Mouse (Mus musculus) limb, embryonic 12.5 days (tissue): Measurements from ENCODE around the gene Scd2. TPM values are rescaled to one million over a fixed set of nuclear protein-coding genes. Genes with fewer than 3 reads are reported as not detected.

Experiments used
- ATAC-seq: fragments of 200-750 bp; cut with Nextera tagmentation; 2 replicates; pipeline ENCODE4 v1.8.0; 2017; ENCODE audit warnings: low read depth, moderate TSS enrichment; ENCODE audit not compliant: insufficient number of reproducible peaks, insufficient read depth, low FRiP score, low TSS enrichment
- H3K27ac ChIP-seq: fragments of 300-500 bp; sonication (generic); 2 replicates; pipeline ENCODE4 v1.5.1; 2016; ENCODE audit warnings: mild to moderate bottlenecking, moderate library complexity
- H3K27me3 ChIP-seq: fragments of 300-500 bp; sonication (generic); 2 replicates; pipeline ENCODE4 v1.6.1; 2016; ENCODE audit warnings: mild to moderate bottlenecking, moderate library complexity
- H3K36me3 ChIP-seq: fragments of 300-500 bp; sonication (generic); 2 replicates; pipeline ENCODE4 v1.6.1; 2016; ENCODE audit warnings: mild to moderate bottlenecking, moderate library complexity
- H3K4me1 ChIP-seq: fragments of 300-500 bp; sonication (generic); replicated peaks from 2 replicates; pipeline ENCODE4 v1.6.1; 2016
- H3K4me2 ChIP-seq: fragments of 300-500 bp; sonication (generic); 2 replicates; pipeline ENCODE4 v1.6.1; 2016; ENCODE audit warnings: mild to moderate bottlenecking, moderate library complexity
- H3K4me3 ChIP-seq: fragments of 300-500 bp; sonication (generic); replicated peaks from 2 replicates; pipeline ENCODE4 v1.5.1; 2016; ENCODE audit warnings: mild to moderate bottlenecking
- H3K9ac ChIP-seq: fragments of 300-500 bp; sonication (generic); replicated peaks from 2 replicates; pipeline ENCODE4 v1.6.1; 2016; ENCODE audit warnings: mild to moderate bottlenecking, moderate library complexity
- H3K9me3 ChIP-seq: fragments of 300-500 bp; sonication (generic); 2 replicates; pipeline ENCODE4 v1.6.1; 2016; ENCODE audit warnings: mild to moderate bottlenecking, moderate library complexity
- WGBS: fragments of 180-500 bp; shearing (Covaris S2); methylation state at CpG from one replicate; pipeline ENCODE4 v1.1.7; 2016; 5-methylcytosine and 5-hydroxymethylcytosine counted together
- polyA plus RNA-seq: library from polyadenylated mRNA; unstranded; fragments of >200 nt; fragmentation: Nextera tagmentation; extraction: Ambion mirVana; gene quantifications from 2 replicates; pipeline ENCODE4 v1.2.1, GENCODE M21; 2016

Gene Scd2
- polyA plus RNA-seq, 1 experiment from 2014 or later, result 304 TPM

- no peaks in the 10 kb centered on the region for H3K9me3 ChIP-seq
- WGBS, result 87% methylated on average over 4 of the region's 4 CpGs
- no peaks in the 10 kb centered on the region for H3K36me3 ChIP-seq
- H3K27me3 ChIP-seq, result no peaks in the 10 kb centered on the region
- H3K4me1 ChIP-seq, result no peaks in the 10 kb centered on the region; the same call in 1 of the 2 replicates
- H3K4me3 ChIP-seq, result no peak overlapping the region
- no peak for ATAC-seq
- H3K27ac ChIP-seq, result no peak overlapping the region
- no peak overlapping the region for H3K4me2 ChIP-seq
- H3K9ac ChIP-seq, result no peak overlapping the region
Observed at GRCm38 (mm10) chr19:44259484-44259883, 34.0 kb upstream of the Scd2 start.

GRCm38 (mm10) chr19:44260487-44260886, 33.0 kb upstream of the Scd2 start:
- Histone ChIP-seq H3K27ac (no peak overlapping the region), H3K4me3 (no peak overlapping the region), H3K4me2 (no peak overlapping the region), H3K27me3 (no peaks in the 10 kb centered on the region), H3K9me3 (no peaks in the 10 kb centered on the region), H3K36me3 (no peaks in the 10 kb centered on the region), H3K9ac (no peak overlapping the region), H3K4me1 (peaks cover 6% of the 10 kb centered on the region; the same call in 1 of the 2 replicates)
- WGBS, result 84% methylated on average over 5 of the region's 5 CpGs
- no peak for ATAC-seq

DNA sequence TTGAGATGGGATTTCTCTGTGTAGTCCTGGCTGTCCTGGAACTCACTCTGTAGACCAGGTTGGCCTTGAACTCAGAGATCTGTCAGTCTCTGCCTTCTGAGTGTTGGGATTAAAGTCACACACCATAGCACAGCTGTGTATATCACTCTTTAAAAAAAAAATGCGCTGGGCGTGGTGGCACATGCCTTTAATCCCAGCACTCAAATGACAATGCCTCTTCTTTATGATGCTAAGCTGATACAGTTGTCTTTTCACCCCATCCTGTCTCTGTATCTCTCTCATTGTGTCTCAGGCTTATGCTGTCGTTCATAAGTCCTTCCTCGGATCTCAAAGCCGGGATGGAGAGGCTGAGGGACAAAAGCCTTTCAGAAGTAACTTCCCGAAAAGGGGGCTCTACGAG, 31.7 kb upstream of the Scd2 start:
- no peak for ATAC-seq
- no peak overlapping the region for H3K4me3 ChIP-seq
- no peaks in the 10 kb centered on the region for H3K36me3 ChIP-seq
- H3K27ac ChIP-seq, result no peak overlapping the region
- H3K4me1 ChIP-seq, result peaks cover 14% of the 10 kb centered on the region; the same call in 1 of the 2 replicates
- WGBS, result 83% methylated on average over 7 of the region's 7 CpGs
- H3K27me3 ChIP-seq, result no peaks in the 10 kb centered on the region
- H3K4me2 ChIP-seq, result no peak overlapping the region
- H3K9ac ChIP-seq, result no peak overlapping the region
- H3K9me3 ChIP-seq, result no peaks in the 10 kb centered on the region

GRCm38 (mm10) chr19:44263581-44263980, 29.9 kb upstream of the Scd2 start:
- Histone ChIP-seq H3K4me3 (no peak overlapping the region), H3K36me3 (no peaks in the 10 kb centered on the region), H3K27me3 (no peaks in the 10 kb centered on the region), H3K27ac (peak overlapping the region; percentile 42; the same call in 1 of the 2 replicates), H3K4me1 (peaks cover 20% of the 10 kb centered on the region), H3K9me3 (no peaks in the 10 kb centered on the region), H3K4me2 (no peak overlapping the region), H3K9ac (no peak overlapping the region)
- ATAC-seq, result no peak
- 59% methylated on average over 3 of the region's 3 CpGs for WGBS

GRCm38 (mm10) chr19:44264226-44264625, 29.2 kb upstream of the Scd2 start:
- H3K4me2 ChIP-seq, result no peak overlapping the region
- no peak overlapping the region for H3K27ac ChIP-seq

DNA sequence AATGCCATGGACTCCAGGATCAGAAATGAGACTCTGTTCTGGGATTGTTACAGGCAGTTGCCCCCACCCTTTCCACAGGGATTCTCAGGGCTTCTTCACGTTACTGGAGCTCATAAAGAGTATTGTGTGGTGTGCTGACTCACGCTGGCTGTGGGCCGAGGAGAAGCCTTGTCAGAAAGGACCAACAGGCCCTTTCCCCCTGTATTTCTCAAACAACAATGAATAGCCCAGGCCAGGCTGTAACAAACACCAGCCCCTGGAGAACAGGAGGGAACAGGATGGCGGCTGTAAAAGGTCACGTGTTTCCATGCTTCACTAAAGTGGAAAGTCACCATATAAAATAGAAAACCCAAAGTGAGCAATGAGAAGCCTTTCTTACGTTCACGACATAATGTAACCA, 28.2 kb upstream of the Scd2 start:
- Histone ChIP-seq H3K4me2 (no peak overlapping the region), H3K9ac (no peak overlapping the region), H3K4me1 (peaks cover 20% of the 10 kb centered on the region), H3K9me3 (no peaks in the 10 kb centered on the region), H3K4me3 (no peak overlapping the region), H3K27me3 (no peaks in the 10 kb centered on the region), H3K27ac (peak overlapping the region; percentile 56; the same call in 1 of the 2 replicates), H3K36me3 (no peaks in the 10 kb centered on the region)
- 32% methylated on average over 7 of the region's 7 CpGs for WGBS
- ATAC-seq, result no peak

More at GRCm38 (mm10) chr19:44264226-44264625, 29.2 kb upstream of the Scd2 start:
- H3K36me3 ChIP-seq, result no peaks in the 10 kb centered on the region
- 78% methylated on average over 9 of the region's 9 CpGs for WGBS
- no peaks in the 10 kb centered on the region for H3K9me3 ChIP-seq
- no peak overlapping the region for H3K9ac ChIP-seq
- ATAC-seq, result no peak
- no peaks in the 10 kb centered on the region for H3K27me3 ChIP-seq
- H3K4me1 ChIP-seq, result peaks cover 20% of the 10 kb centered on the region
- no peak overlapping the region for H3K4me3 ChIP-seq

- Histone ChIP-seq H3K4me3 (no peak overlapping the region), H3K4me1 (peaks cover 20% of the 10 kb centered on the region), H3K9ac (no peak overlapping the region), H3K9me3 (no peaks in the 10 kb centered on the region), H3K4me2 (peak overlapping the region; percentile 71), H3K27ac (no peak overlapping the region), H3K27me3 (no peaks in the 10 kb centered on the region), H3K36me3 (no peaks in the 10 kb centered on the region)
- ATAC-seq, result no peak
- WGBS, result 34% methylated on average over 5 of the region's 5 CpGs
Observed at GRCm38 (mm10) chr19:44265911-44266337, 27.6 kb upstream of the Scd2 start.

DNA sequence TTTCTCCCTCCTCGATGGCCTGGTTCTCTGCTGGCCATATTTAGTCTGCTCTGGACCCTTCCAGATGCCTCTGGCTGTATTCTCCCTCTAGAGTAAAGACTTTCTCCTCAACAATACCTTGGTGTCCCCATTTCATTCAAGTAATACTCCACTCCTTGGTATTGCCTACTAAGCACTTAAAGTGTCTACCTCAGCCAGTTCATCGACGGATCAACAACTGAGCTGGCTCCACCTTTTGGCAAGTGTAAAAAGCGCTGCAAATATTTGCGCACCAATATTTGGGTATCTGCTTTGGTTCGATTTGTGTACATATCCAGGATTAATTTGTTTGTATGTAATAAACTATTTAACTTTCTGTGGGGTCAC, 27.0 kb upstream of the Scd2 start:
- WGBS, result 7% methylated on average over 6 of the region's 6 CpGs
- no peaks in the 10 kb centered on the region for H3K9me3 ChIP-seq

GRCm38 (mm10) chr19:44266824-44267498, 26.5 kb upstream of the Scd2 start:
- no peaks in the 10 kb centered on the region for H3K27me3 ChIP-seq
- peak overlapping the region; percentile 67 for H3K9ac ChIP-seq
- peak; percentile 99 for ATAC-seq
- H3K4me2 ChIP-seq, result peak overlapping the region; percentile 71
- WGBS, result under 1% methylated on average over 43 of the region's 43 CpGs
- H3K27ac ChIP-seq, result peak overlapping the region; percentile 97
- H3K36me3 ChIP-seq, result no peaks in the 10 kb centered on the region
- H3K9me3 ChIP-seq, result no peaks in the 10 kb centered on the region
- peak overlapping the region; percentile 56 for H3K4me3 ChIP-seq
- H3K4me1 ChIP-seq, result peaks cover 20% of the 10 kb centered on the region

More for the DNA sequence above, 27.0 kb upstream of the Scd2 start:
- Histone ChIP-seq H3K4me2 (peak overlapping the region; percentile 71), H3K27ac (peak overlapping the region; percentile 97), H3K9ac (peak overlapping the region; percentile 67; the same call in 1 of the 2 replicates), H3K4me3 (peak overlapping the region; percentile 56), H3K36me3 (no peaks in the 10 kb centered on the region), H3K27me3 (no peaks in the 10 kb centered on the region), H3K4me1 (peaks cover 20% of the 10 kb centered on the region)
- ATAC-seq, result no peak

DNA sequence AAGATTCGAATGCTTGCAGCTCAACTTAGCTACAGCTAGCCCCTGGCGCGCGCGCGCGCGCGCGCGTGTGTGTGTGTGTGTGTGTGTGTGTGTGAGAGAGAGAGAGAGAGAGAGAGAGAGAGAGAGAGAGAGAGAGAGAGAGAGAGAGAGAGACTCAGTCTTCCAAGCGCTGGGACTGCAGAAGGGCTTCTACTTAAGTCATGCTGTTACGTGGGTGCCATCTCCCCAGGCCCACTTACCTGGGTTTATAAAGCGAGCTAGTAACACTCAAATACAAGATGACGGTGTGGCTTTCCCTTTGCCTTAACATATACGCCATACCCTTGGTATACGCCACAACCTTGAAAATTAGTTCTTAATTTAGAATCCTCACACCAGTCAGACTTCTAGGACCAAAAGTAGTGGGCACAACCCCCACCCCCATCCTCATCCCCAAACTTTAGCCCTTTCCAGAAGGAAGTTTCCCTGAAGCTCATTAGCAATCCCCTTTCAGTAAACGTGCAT, 25.9 kb upstream of the Scd2 start:
- H3K4me1 ChIP-seq, result peaks cover 20% of the 10 kb centered on the region

GRCm38 (mm10) chr19:44273711-44274110, 19.8 kb upstream of the Scd2 start:
- Histone ChIP-seq H3K27ac (no peak overlapping the region), H3K4me1 (0 out of 2 replicates have a peak, but pooled peaks cover 4% of the 10 kb centered on the region), H3K9ac (no peak overlapping the region), H3K36me3 (no peaks in the 10 kb centered on the region), H3K4me2 (no peak overlapping the region), H3K27me3 (no peaks in the 10 kb centered on the region), H3K4me3 (no peak overlapping the region), H3K9me3 (no peaks in the 10 kb centered on the region)
- ATAC-seq, result no peak
- 85% methylated on average over 4 of the region's 4 CpGs for WGBS

More for the DNA sequence above, 25.9 kb upstream of the Scd2 start:
- H3K4me2 ChIP-seq, result peak overlapping the region; percentile 71
- WGBS, result 11% methylated on average over 18 of the region's 18 CpGs
- peak overlapping the region; percentile 56 for H3K4me3 ChIP-seq
- H3K9ac ChIP-seq, result peak overlapping the region; percentile 67
- peak overlapping the region; percentile 97 for H3K27ac ChIP-seq
- ATAC-seq, result no peak
- no peaks in the 10 kb centered on the region for H3K9me3 ChIP-seq
- H3K36me3 ChIP-seq, result no peaks in the 10 kb centered on the region
- H3K27me3 ChIP-seq, result no peaks in the 10 kb centered on the region
